Mouse (Mus musculus) lung, embryonic 16.5 days (tissue): ENCODE results near the gene Acot4. TPM values are rescaled to one million over a fixed set of nuclear protein-coding genes. Genes with fewer than 3 reads are reported as not detected.
"Not testable (repeated sequence)": the region's sequence is repeated elsewhere in the genome, so short reads cannot be mapped to it uniquely, and the experiment has no call there.

Source experiments
- ATAC-seq: fragments of 200-750 bp; cut with Nextera tagmentation; 2 replicates; pipeline ENCODE4 v1.8.0; 2017; ENCODE audit warnings: low read depth, mild to moderate bottlenecking, moderate library complexity
- H3K27ac ChIP-seq: fragments of 300-500 bp; sonication (generic); 2 replicates; pipeline ENCODE4 v1.5.1; 2014; ENCODE audit warnings: mild to moderate bottlenecking, control low read depth, low read length
- H3K27me3 ChIP-seq: fragments of 300-500 bp; sonication (generic); 2 replicates; pipeline ENCODE4 v1.6.1; 2014; ENCODE audit warnings: low read depth, low read length, mixed read lengths; ENCODE audit not compliant: control insufficient read depth, insufficient read depth
- H3K36me3 ChIP-seq: fragments of 300-500 bp; sonication (generic); 2 replicates; pipeline ENCODE4 v1.6.1; 2014; ENCODE audit warnings: low read length; ENCODE audit not compliant: control insufficient read depth, insufficient read depth
- H3K4me1 ChIP-seq: fragments of 300-500 bp; sonication (generic); replicated peaks from 2 replicates; pipeline ENCODE4 v1.6.1; 2014; ENCODE audit warnings: low read length, mixed read lengths; ENCODE audit not compliant: control insufficient read depth, insufficient read depth
- H3K4me2 ChIP-seq: fragments of 300-500 bp; sonication (generic); 2 replicates; pipeline ENCODE4 v1.6.1; 2014; ENCODE audit warnings: low read depth, low read length, control low read depth
- H3K4me3 ChIP-seq: fragments of 300-500 bp; sonication (generic); 2 replicates; pipeline ENCODE4 v1.5.1; 2014; ENCODE audit warnings: mild to moderate bottlenecking, low read length, control low read depth
- H3K9ac ChIP-seq: fragments of 300-500 bp; sonication (generic); 2 replicates; pipeline ENCODE4 v1.6.1; 2014; ENCODE audit warnings: low read length, control low read depth
- H3K9me3 ChIP-seq: fragments of 300-500 bp; sonication (generic); 2 replicates; pipeline ENCODE4 v1.6.1; 2016; ENCODE audit warnings: low read length; ENCODE audit not compliant: control insufficient read depth
- WGBS: fragments of 180-500 bp; shearing (Covaris S2); extraction: QIAGEN DNeasy Blood & Tissue Kit; methylation state at CpG from one replicate; pipeline ENCODE4 v1.1.7; 2014; 5-methylcytosine and 5-hydroxymethylcytosine counted together
- polyA plus RNA-seq: library from polyadenylated mRNA; unstranded; fragments of >200 nt; fragmentation: Nextera tagmentation; extraction: Ambion mirVana; gene quantifications from 2 replicates; pipeline ENCODE4 v1.2.1, GENCODE M21; 2015

The Acot4 gene
- polyA plus RNA-seq, 1 experiment from 2014 or later, result 0.58 TPM

DNA sequence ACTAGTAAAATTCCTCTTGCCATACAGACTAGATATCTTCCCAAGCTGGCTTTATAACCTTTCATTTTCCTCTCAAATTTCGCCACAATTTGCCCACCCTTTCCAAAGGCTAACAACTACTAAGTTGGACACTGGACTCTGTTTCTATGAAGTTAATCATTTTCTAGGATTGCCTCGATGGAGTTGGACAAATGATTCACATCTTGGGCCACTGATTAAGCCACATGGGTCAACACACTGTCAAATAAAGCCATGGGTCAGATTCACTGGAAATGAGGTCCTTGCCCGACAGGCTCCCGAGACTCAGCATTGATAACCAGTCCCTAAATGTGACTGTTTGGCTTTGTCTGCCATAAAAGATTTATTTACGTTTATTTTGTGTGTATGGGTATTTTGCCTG lies 4.1 kb downstream of the Acot4 start:
- Histone ChIP-seq H3K4me2 (no peak overlapping the region), H3K27me3 (0 out of 2 replicates have a peak, but pooled peaks cover 2% of the 10 kb centered on the region), H3K9ac (no peak overlapping the region), H3K4me1 (no peaks in the 10 kb centered on the region), H3K36me3 (no peaks in the 10 kb centered on the region), H3K4me3 (no peak overlapping the region), H3K9me3 (no peaks in the 10 kb centered on the region), H3K27ac (no peak overlapping the region)
- 71% methylated on average over 5 of the region's 5 CpGs for WGBS
- ATAC-seq, result no peak

DNA sequence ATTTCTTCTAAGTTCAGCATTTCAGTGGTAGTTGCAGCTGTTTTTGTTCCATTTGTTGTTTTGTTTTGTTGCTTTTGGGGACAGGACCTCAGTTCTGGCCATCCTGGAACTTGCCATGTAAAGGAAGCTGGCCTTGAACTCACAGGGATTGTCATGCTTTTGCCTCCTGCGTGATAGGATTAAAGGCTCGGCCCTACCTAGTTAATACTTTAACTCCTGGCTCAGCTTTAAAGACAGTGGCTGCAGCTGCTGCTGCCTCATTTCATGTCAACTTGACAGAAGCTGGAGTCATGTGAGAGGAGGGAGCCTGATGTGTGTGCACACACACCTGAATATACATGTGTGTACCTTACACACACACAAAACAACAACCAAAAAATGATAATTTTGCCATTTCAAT lies 5.9 kb downstream of the Acot4 start:
- H3K27ac ChIP-seq, result no peak overlapping the region
- no peak for ATAC-seq

DNA sequence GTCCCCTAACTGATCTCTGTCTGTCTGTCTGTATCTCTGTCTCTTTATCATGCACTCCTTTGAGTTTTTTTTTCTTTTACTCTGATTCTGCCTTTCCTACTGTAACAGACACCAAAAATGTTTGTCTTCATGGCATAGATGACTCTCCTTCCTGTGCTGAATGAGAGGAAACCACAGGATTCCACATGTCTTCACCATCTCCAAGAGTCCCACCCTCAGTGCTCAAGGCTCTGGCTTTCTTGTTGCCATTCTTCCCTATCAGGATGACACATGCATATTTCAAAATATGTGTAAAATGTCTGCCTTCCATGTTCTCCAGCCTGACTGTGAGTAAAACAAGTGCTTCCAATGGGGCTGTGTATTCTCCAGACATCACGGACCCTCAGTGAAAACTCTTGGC lies 8.7 kb downstream of the Acot4 start:
- H3K4me1 ChIP-seq, result no peaks in the 10 kb centered on the region
- H3K4me3 ChIP-seq, result no peak overlapping the region
- WGBS, result 92% methylated on average over 1 of the region's 1 CpGs
- no peak overlapping the region for H3K4me2 ChIP-seq
- H3K9ac ChIP-seq, result no peak overlapping the region
- no peak for ATAC-seq
- H3K9me3 ChIP-seq, result 0 out of 2 replicates have a peak, but pooled peaks cover 2% of the 10 kb centered on the region
- no peaks in the 10 kb centered on the region for H3K27me3 ChIP-seq
- no peak overlapping the region for H3K27ac ChIP-seq
- no peaks in the 10 kb centered on the region for H3K36me3 ChIP-seq

More for the DNA sequence above, 5.9 kb downstream of the Acot4 start:
- 0 out of 2 replicates have a peak, but pooled peaks cover 2% of the 10 kb centered on the region for H3K9me3 ChIP-seq
- no peaks in the 10 kb centered on the region for H3K36me3 ChIP-seq
- no peak overlapping the region for H3K4me2 ChIP-seq
- H3K27me3 ChIP-seq, result no peaks in the 10 kb centered on the region
- WGBS, result 65% methylated on average over 2 of the region's 2 CpGs
- H3K4me3 ChIP-seq, result no peak overlapping the region
- no peak overlapping the region for H3K9ac ChIP-seq
- no peaks in the 10 kb centered on the region for H3K4me1 ChIP-seq

DNA sequence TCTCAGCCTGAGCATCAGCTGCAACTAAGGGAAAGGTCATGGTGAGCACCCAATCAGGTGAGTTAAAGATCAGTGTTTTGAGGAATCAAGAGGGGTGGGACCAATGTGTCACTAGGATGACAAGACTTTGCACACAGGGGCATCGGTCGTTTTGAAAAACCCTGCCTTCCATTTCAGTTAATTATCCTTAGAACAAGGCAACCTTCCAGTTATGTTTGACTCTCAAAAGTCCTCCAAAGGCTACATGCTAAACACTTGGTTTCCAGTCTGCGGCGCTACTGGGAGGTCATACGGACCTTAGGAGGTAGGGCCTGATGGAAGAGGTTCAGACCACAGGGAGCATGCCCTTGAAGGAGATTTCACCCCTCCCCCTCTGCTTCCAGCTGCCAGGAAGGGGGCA lies 12.6 kb downstream of the Acot4 start:
- H3K4me2 ChIP-seq, H3K4me3 ChIP-seq, H3K27ac ChIP-seq, H3K4me1 ChIP-seq, H3K36me3 ChIP-seq, ATAC-seq, H3K27me3 ChIP-seq, H3K9me3 ChIP-seq, H3K9ac ChIP-seq: not testable (repeated sequence)
- 76% methylated on average over 5 of the region's 5 CpGs for WGBS

DNA sequence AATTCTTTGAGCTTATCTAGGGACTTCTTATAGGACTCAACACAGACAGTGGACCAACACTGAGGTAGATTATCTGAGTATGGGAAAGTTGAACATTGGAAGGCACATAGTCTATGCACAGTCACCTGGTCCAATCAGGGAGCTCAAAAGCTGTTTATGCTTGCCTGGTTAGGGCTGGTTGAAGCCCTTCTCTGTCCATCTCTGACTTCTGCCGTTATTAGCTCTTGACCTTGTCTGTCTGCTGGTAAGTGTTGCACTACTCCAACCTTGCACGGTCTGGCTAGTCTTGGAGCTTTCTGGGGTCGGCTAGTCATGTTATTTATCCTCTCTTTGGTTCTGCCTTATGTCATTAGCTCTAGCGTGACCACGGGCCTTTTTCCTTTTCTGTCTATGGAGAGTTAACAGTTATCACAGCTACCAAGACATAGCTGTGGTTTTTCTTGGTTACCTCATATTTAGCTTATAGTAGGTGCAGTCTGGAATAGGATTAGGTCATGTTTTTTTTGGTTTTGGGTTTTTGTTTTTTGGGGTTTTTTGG lies 13.8 kb downstream of the Acot4 start, which contains the start of gene Acot3:
Gene Acot3 (plus strand): TSS at position 208 of the 538 bp plus-strand sequence.
- Histone ChIP-seq H3K4me3 (no peak within 1 kb of the TSS; the same call in 1 of the 2 replicates), H3K9me3 (0 out of 2 replicates have a peak, but pooled peaks cover 2% of the 10 kb centered on the region), H3K27ac (no peak within 1 kb of the TSS), H3K4me1 (peaks cover 6% of the 10 kb centered on the region; the same call in 1 of the 2 replicates), H3K9ac (no peak within 1 kb of the TSS), H3K36me3 (no peaks in the 10 kb centered on the region), H3K27me3 (peaks cover 2% of the 10 kb centered on the region; the same call in 1 of the 2 replicates), H3K4me2 (no peak within 1 kb of the TSS)
- 72% methylated on average over 5 of the region's 5 CpGs for WGBS
- ATAC-seq, result no peak

DNA sequence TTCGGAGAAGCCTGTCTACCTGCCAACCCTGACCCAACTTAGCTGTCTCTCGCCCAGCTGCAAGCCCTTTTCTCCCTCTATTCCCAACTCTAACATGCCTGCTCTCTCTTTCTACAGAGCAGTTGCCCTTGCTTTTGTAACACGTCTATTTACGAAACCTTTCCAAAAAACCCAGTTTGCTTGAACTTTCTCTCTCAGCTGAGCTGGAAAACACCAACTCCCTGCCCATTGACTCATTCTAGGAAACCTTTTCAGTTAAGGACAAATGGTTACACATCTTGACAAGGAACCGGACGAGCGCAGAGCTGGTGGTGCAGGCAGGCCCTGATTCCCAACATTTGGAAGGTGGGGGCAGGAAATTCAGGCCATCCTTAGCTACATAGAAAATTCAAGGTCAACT lies 14.4 kb downstream of the Acot4 start:
- Histone ChIP-seq H3K27me3 (peaks cover 2% of the 10 kb centered on the region; the same call in 1 of the 2 replicates), H3K4me2 (no peak overlapping the region), H3K9me3 (0 out of 2 replicates have a peak, but pooled peaks cover 2% of the 10 kb centered on the region), H3K36me3 (no peaks in the 10 kb centered on the region), H3K27ac (no peak overlapping the region), H3K4me1 (peaks cover 6% of the 10 kb centered on the region; the same call in 1 of the 2 replicates), H3K9ac (no peak overlapping the region), H3K4me3 (no peak overlapping the region)
- WGBS, result 76% methylated on average over 7 of the region's 7 CpGs
- no peak for ATAC-seq

DNA sequence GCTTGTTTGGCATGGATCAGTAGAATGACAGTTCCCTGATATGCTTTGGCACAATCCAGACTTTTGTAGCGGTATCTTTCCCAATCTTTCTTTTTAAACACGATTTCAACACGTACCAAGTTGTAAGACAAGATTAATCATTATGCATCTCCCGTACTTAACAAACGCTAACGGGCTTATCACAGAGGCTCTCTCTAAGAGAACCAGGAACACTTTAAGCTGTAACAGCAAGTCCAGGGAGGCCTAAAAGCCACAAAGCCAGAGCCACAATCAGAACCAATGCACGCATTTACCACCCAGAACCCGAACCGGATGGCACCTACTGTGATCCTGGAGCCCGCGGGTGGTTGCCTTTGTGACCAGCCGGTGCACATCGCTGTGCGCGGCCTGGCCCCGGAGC lies 15.0 kb downstream of the Acot4 start:
- ATAC-seq, result peak; percentile 34; the same call in 1 of the 2 replicates

DNA sequence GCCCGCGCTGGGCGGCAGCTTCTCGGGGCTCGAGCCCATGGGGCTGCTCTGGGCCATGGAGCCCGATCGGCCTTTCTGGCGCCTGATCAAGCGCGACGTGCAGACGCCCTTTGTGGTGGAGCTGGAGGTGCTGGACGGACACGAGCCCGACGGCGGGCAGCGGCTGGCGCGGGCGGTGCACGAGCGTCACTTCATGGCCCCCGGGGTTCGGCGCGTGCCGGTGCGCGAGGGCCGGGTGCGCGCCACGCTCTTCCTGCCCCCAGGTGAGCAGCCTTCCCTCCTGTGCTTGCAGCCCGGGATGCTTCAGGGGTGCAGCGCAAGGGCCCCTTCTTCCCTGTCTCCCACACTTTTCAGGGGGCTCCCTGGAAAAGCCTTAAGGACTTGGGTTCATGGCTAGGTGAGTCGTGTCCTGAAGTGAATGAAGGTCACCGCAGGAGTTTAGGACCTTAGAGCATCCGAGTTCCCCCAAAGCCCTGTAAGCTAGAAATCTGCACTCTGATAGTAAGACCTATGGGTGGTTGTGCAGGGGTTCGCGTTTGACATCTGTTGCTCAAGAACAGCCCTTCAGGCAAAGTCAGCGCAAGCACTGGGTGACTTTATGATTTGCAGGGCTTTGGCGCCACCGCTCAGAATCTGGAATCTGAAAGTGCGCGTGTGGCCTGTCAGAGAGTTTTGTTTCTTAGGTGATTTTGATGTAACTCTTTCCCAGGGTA lies 15.7 kb downstream of the Acot4 start:
- Histone ChIP-seq H3K9ac (peak overlapping the region; percentile 51), H3K36me3 (no peaks in the 10 kb centered on the region), H3K9me3 (no peaks in the 10 kb centered on the region), H3K4me3 (peak overlapping the region; percentile 51), H3K27me3 (peaks cover 2% of the 10 kb centered on the region; the same call in 1 of the 2 replicates), H3K4me1 (peaks cover 6% of the 10 kb centered on the region; the same call in 1 of the 2 replicates), H3K27ac (no peak overlapping the region), H3K4me2 (peak overlapping the region; percentile 79)
- ATAC-seq, result peak; percentile 67; the same call in 1 of the 2 replicates
- 2% methylated on average over 40 of the region's 46 CpGs for WGBS

More for the DNA sequence above, 15.0 kb downstream of the Acot4 start:
- 6% methylated on average over 16 of the region's 16 CpGs for WGBS
- Histone ChIP-seq H3K4me2 (peak overlapping the region; percentile 79), H3K27ac (no peak overlapping the region), H3K4me1 (peaks cover 6% of the 10 kb centered on the region; the same call in 1 of the 2 replicates), H3K4me3 (peak overlapping the region; percentile 51), H3K36me3 (no peaks in the 10 kb centered on the region), H3K27me3 (peaks cover 2% of the 10 kb centered on the region; the same call in 1 of the 2 replicates), H3K9ac (peak overlapping the region; percentile 51), H3K9me3 (0 out of 2 replicates have a peak, but pooled peaks cover 1% of the 10 kb centered on the region)

DNA sequence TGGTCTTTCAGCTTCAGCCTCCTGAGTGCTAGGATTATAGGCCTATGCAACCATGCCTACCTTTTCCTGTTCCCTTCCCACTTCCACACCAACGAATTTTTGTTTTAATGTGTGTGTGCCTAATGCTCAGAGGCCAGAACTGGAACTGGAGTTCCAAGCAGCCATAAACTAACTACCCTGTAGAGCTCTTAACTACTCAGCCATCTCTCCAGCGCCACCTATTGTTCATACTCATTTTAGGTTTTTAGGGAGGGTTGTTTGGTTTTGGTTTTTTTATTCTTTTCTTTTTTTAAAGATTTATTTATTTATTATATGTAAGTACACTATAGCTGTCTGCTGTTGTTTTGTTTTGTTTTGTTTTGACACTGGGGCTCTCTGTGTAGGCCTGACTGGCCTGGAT lies 22.8 kb downstream of the Acot4 start:
- H3K4me2 ChIP-seq, result no peak overlapping the region
- H3K9me3 ChIP-seq, result 0 out of 2 replicates have a peak, but pooled peaks cover 3% of the 10 kb centered on the region
- 28% methylated on average over 2 of the region's 2 CpGs for WGBS
- H3K4me3 ChIP-seq, result no peak overlapping the region
- no peaks in the 10 kb centered on the region for H3K4me1 ChIP-seq
- H3K9ac ChIP-seq, result no peak overlapping the region
- H3K36me3 ChIP-seq, result no peaks in the 10 kb centered on the region
- no peak for ATAC-seq
- H3K27ac ChIP-seq, result no peak overlapping the region
- no peaks in the 10 kb centered on the region for H3K27me3 ChIP-seq
